Mouse (Mus musculus): ENCODE data around the gene Tmem59l.

DNA sequence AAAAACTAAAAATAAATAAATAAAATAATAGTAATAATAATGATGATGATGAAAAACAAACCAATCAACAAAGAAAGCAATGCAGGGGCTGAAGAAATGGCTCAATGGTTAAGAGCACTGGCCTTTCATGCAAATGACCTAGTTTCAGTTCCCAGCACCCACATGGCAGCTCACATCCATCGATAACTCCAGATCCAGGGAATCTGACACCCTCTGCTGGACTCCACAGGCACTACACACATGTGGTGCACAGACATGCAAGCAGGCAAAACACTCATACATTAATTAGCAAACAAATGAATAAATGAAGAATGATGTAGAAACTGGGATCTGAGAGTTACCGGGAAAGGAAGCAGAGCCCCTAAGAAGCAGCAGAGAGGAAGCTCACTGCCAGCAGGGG lies 27.5 kb downstream of the Tmem59l start:
- TF ChIP-seq POLR2A (IDR thresholded peaks at IDR 0.05; ENCODE audit: insufficient read depth, low read depth, low read length) (no peak), EP300 (IDR thresholded peaks at IDR 0.05; ENCODE audit: insufficient read depth, low read depth, low read length) (no peak), CTCF (IDR thresholded peaks at IDR 0.05) (0 out of 2 replicates have a peak, but pooled peaks have one; percentile 21)

Data from heart, adult 2 months (tissue).